Mouse (Mus musculus) olfactory bulb, adult 2 months (tissue): ENCODE data around the gene A630023A22Rik. TPM values are rescaled to one million over a fixed set of nuclear protein-coding genes. Genes with fewer than 3 reads are reported as not detected.

Source experiments
- H3K27ac ChIP-seq: fragments of 200-500 bp; 2 replicates; pipeline ENCODE4 v1.5.1; 2012; ENCODE audit warnings: low read depth, low read length; ENCODE audit not compliant: insufficient read depth
- H3K4me1 ChIP-seq: fragments of 200-500 bp; 2 replicates; pipeline ENCODE4 v1.6.1; 2012; ENCODE audit warnings: low read length; ENCODE audit not compliant: control insufficient read depth, insufficient read depth
- H3K4me3 ChIP-seq: fragments of 200-500 bp; 2 replicates; pipeline ENCODE4 v1.5.1; 2012; ENCODE audit warnings: mild to moderate bottlenecking, low read depth, low read length, moderate library complexity; ENCODE audit not compliant: insufficient read depth
- CTCF ChIP-seq: fragments of 200-500 bp; IDR thresholded peaks from 2 replicates; pipeline ENCODE4 v1.5.1; 2012; ENCODE audit warnings: low read depth, mild to moderate bottlenecking, low read length, moderate library complexity; ENCODE audit not compliant: insufficient read depth
- POLR2A ChIP-seq: fragments of 200-500 bp; IDR thresholded peaks from 2 replicates; pipeline ENCODE4 v1.6.1; 2012; ENCODE audit warnings: mild to moderate bottlenecking, low read depth, low read length, moderate library complexity; ENCODE audit not compliant: insufficient read depth
- WGBS: fragments of 180-500 bp; shearing (Covaris S2); methylation state at CpG from one replicate; pipeline ENCODE4 v1.1.7; 2018; 5-methylcytosine and 5-hydroxymethylcytosine counted together
- polyA plus RNA-seq: library from polyadenylated mRNA; stranded (reverse); fragments of >200 nt; gene quantifications from 2 replicates; pipeline ENCODE4 v1.2.4, GENCODE M21; 2012; ENCODE audit warnings: low replicate concordance; ENCODE audit not compliant: missing spikeins, insufficient read depth, insufficient read length

The A630023A22Rik gene
- polyA plus RNA-seq, 1 experiment, result not detected

- TF ChIP-seq CTCF, result no peak
- TF ChIP-seq POLR2A, result no peak
- WGBS, result 84% methylated on average over 12 of the region's 12 CpGs
- Histone ChIP-seq H3K27ac (no peak overlapping the region), H3K4me3 (no peak overlapping the region), H3K4me1 (no peaks in the 10 kb centered on the region)
Measured at GRCm38 (mm10) chr14:34120016-34120910, 17.7 kb upstream of the A630023A22Rik start.

GRCm38 (mm10) chr14:34119046-34119723 is 16.6 kb upstream of the A630023A22Rik start:
- H3K27ac ChIP-seq, result no peak overlapping the region
- H3K4me3 ChIP-seq, result no peak overlapping the region
- H3K4me1 ChIP-seq, result no peaks in the 10 kb centered on the region
- WGBS, result 73% methylated on average over 7 of the region's 7 CpGs
- TF ChIP-seq POLR2A (no peak), CTCF (no peak)

GRCm38 (mm10) chr14:34114311-34114710 is 11.8 kb upstream of the A630023A22Rik start:
- Histone ChIP-seq H3K27ac (no peak overlapping the region), H3K4me1 (no peaks in the 10 kb centered on the region), H3K4me3 (no peak overlapping the region)
- TF ChIP-seq CTCF (no peak), POLR2A (no peak)
- WGBS, result 89% methylated on average over 4 of the region's 4 CpGs

- Histone ChIP-seq H3K27ac (no peak overlapping the region), H3K4me1 (no peaks in the 10 kb centered on the region), H3K4me3 (no peak overlapping the region)
- no peak for TF ChIP-seq CTCF
- TF ChIP-seq POLR2A, result no peak
- 84% methylated on average over 4 of the region's 4 CpGs for WGBS
Measured at GRCm38 (mm10) chr14:34107594-34107993, 5.0 kb upstream of the A630023A22Rik start.

- TF ChIP-seq CTCF (peak; percentile 7; the same call in 1 of the 2 replicates), POLR2A (no peak)
- H3K4me3 ChIP-seq, result no peak overlapping the region
- no peaks in the 10 kb centered on the region for H3K4me1 ChIP-seq
- no peak overlapping the region for H3K27ac ChIP-seq
- WGBS, result 64% methylated on average over 12 of the region's 12 CpGs
Measured at GRCm38 (mm10) chr14:34106389-34107062, 4.0 kb upstream of the A630023A22Rik start.

GRCm38 (mm10) chr14:34104892-34105291 is 2.3 kb upstream of the A630023A22Rik start:
- Histone ChIP-seq H3K27ac (no peak overlapping the region), H3K4me1 (no peaks in the 10 kb centered on the region), H3K4me3 (no peak overlapping the region)
- 30% methylated on average over 8 of the region's 8 CpGs for WGBS
- no peak for TF ChIP-seq POLR2A
- TF ChIP-seq CTCF, result peak; percentile 8; the same call in 1 of the 2 replicates

GRCm38 (mm10) chr14:34103855-34104254 is 1.3 kb upstream of the A630023A22Rik start:
- no peak overlapping the region for H3K27ac ChIP-seq
- TF ChIP-seq POLR2A (no peak), CTCF (no peak)
- no peaks in the 10 kb centered on the region for H3K4me1 ChIP-seq
- H3K4me3 ChIP-seq, result no peak overlapping the region
- 97% methylated on average over 3 of the region's 3 CpGs for WGBS

- H3K4me1 ChIP-seq, result peaks cover 2% of the 10 kb centered on the region; the same call in 1 of the 2 replicates
- H3K27ac ChIP-seq, result no peak overlapping the region
- TF ChIP-seq CTCF (no peak), POLR2A (no peak)
- 53% methylated on average over 5 of the region's 5 CpGs for WGBS
- no peak overlapping the region for H3K4me3 ChIP-seq
Measured at GRCm38 (mm10) chr14:34096161-34096560, 6.4 kb downstream of the A630023A22Rik start.

GRCm38 (mm10) chr14:34092856-34093255 is 9.7 kb downstream of the A630023A22Rik start:
- WGBS, result 88% methylated on average over 1 of the region's 1 CpGs
- TF ChIP-seq CTCF, result no peak
- TF ChIP-seq POLR2A, result no peak
- H3K27ac ChIP-seq, result no peak overlapping the region
- peaks cover 2% of the 10 kb centered on the region; the same call in 1 of the 2 replicates for H3K4me1 ChIP-seq
- H3K4me3 ChIP-seq, result no peak overlapping the region
